Mouse (Mus musculus): ENCODE results near the gene Enpp3. TPM values are rescaled to one million over a fixed set of nuclear protein-coding genes. Genes with fewer than 3 reads are reported as not detected.

The Enpp3 gene
- total and polyA plus RNA-seq, 3 experiments, result 0.04 to 0.24 (median 0.08) TPM

- H3K27ac ChIP-seq (ENCODE audit: insufficient read depth, low read depth), result no peak overlapping the region
- no peak overlapping the region for H3K4me2 ChIP-seq (ENCODE audit: insufficient read depth, low read depth, poor library complexity, severe bottlenecking)
- H3K9me3 ChIP-seq (replicated peaks; ENCODE audit: low read length), result no peaks in the 10 kb centered on the region
- no peaks in the 10 kb centered on the region for H3K27me3 ChIP-seq (replicated peaks)
- dilution Hi-C loops (cut with MboI; ENCODE audit: extremely low pct_ligation_motif_present, extremely low pct_unique_long_range_greater_than_20kb, low sequenced_read_pairs) (no loop called here), in situ Hi-C loops (cut with MboI; ENCODE audit: low pct_ligation_motif_present, low pct_unique_long_range_greater_than_20kb, low sequenced_read_pairs) (loop anchor here (25.0 kb wide), 1 partner anchor 189 kb away; no protein-coding TSS in a partner anchor)
- H3K4me1 ChIP-seq (ENCODE audit: control insufficient read depth in 1 of 2, insufficient read depth in 2 of 2), result peaks cover 5 to 34% of the 10 kb centered on the region in 2 experiments; a peak in 3 of 4 replicates
- no peaks in the 10 kb centered on the region for H3K36me3 ChIP-seq (replicated peaks in 1 of 2; ENCODE audit: control insufficient read depth in 1 of 2, insufficient read depth in 1 of 2, low read length in 1 of 2)
- TF ChIP-seq NRF1 (IDR thresholded peaks at IDR 0.05; ENCODE audit: low read depth, low read length), result no peak
- TF ChIP-seq IRF4 (IDR thresholded peaks at IDR 0.05; ENCODE audit: low read depth, low read length), result no peak
- TF ChIP-seq ZKSCAN1 (IDR thresholded peaks at IDR 0.05; ENCODE audit: borderline replicate concordance, low read depth, low read length), result no peak
- no peak for TF ChIP-seq MAX (IDR thresholded peaks at IDR 0.05; ENCODE audit: low read length)
- TF ChIP-seq PAX5 (IDR thresholded peaks at IDR 0.05; ENCODE audit: low read length), result no peak
- no peak for TF ChIP-seq JUN (IDR thresholded peaks at IDR 0.05; ENCODE audit: insufficient read depth, low read depth, low read length)
- no peak for TF ChIP-seq POLR2A (IDR thresholded peaks at IDR 0.05; ENCODE audit: low read depth, low read length)
- no peak for TF ChIP-seq SMC3 (IDR thresholded peaks at IDR 0.05; ENCODE audit: low read depth, low read length)
- no peak for TF ChIP-seq MYC (IDR thresholded peaks at IDR 0.05; ENCODE audit: low read depth, low read length)
- TF ChIP-seq BHLHE40 (IDR thresholded peaks at IDR 0.05; ENCODE audit: low read depth, low read length), result no peak
- no peak for TF ChIP-seq ZMIZ1 (IDR thresholded peaks at IDR 0.05; ENCODE audit: low read depth, low read length)
- no peak for TF ChIP-seq MAZ (IDR thresholded peaks at IDR 0.05; ENCODE audit: low read depth, low read length)
- TF ChIP-seq TCF12 (IDR thresholded peaks at IDR 0.05; ENCODE audit: low read depth, low read length), result no peak
- no peak for TF ChIP-seq RAD21 (IDR thresholded peaks at IDR 0.05; ENCODE audit: low read depth, low read length)
- no peak for TF ChIP-seq UBTF (IDR thresholded peaks at IDR 0.05; ENCODE audit: low read depth, low read length)
- TF ChIP-seq JUND (conservative IDR thresholded peaks at IDR 0.05; ENCODE audit: low read depth, low read length), result no peak
- TF ChIP-seq CHD1 (IDR thresholded peaks at IDR 0.05; ENCODE audit: low read depth, low read length), result no peak
- TF ChIP-seq POLR2AphosphoS2 (IDR thresholded peaks at IDR 0.05; ENCODE audit: low read depth, low read length), result no peak
- no peak for TF ChIP-seq KAT2A (IDR thresholded peaks at IDR 0.05; ENCODE audit: insufficient replicate concordance, low read length)
- no peak for TF ChIP-seq HCFC1 (IDR thresholded peaks at IDR 0.05; ENCODE audit: low read depth, low read length)
- no peak overlapping the region for H3K9ac ChIP-seq (ENCODE audit: insufficient read depth, low read depth)
- no peaks in the 10 kb centered on the region; the same call in 1 of the 2 replicates for H3K79me2 ChIP-seq (replicated peaks; ENCODE audit: control insufficient read depth, extremely low read depth, insufficient read depth, poor library complexity, severe bottlenecking)
- H3K4me3 ChIP-seq (replicated peaks in 1 of 3; ENCODE audit: low read depth in 2 of 3, low read length in 2 of 3, poor library complexity in 1 of 3), result no peak overlapping the region
- no peak for DNase-seq (ENCODE audit: extremely low read depth)
These were observed 16.5 kb downstream of the Enpp3 start for GRCm38 (mm10) chr10:24826130-24826529.

GRCm38 (mm10) chr10:24825456-24826081 lies 17.1 kb downstream of the Enpp3 start:
- in situ Hi-C loops (cut with MboI; ENCODE audit: low pct_ligation_motif_present, low pct_unique_long_range_greater_than_20kb, low sequenced_read_pairs), result loop anchor here (25.0 kb wide), 1 partner anchor 188 kb away; no protein-coding TSS in a partner anchor
- Histone ChIP-seq H3K4me3 (replicated peaks in 1 of 3; ENCODE audit: low read depth in 2 of 3, low read length in 2 of 3, poor library complexity in 1 of 3) (no peak overlapping the region), H3K9me3 (replicated peaks; ENCODE audit: low read length) (no peaks in the 10 kb centered on the region), H3K4me2 (ENCODE audit: insufficient read depth, low read depth, poor library complexity, severe bottlenecking) (no peak overlapping the region), H3K9ac (ENCODE audit: insufficient read depth, low read depth) (no peak overlapping the region), H3K79me2 (replicated peaks; ENCODE audit: control insufficient read depth, extremely low read depth, insufficient read depth, poor library complexity, severe bottlenecking) (no peaks in the 10 kb centered on the region; the same call in 1 of the 2 replicates), H3K27ac (ENCODE audit: insufficient read depth, low read depth) (no peak overlapping the region), H3K4me1 (ENCODE audit: control insufficient read depth in 1 of 2, insufficient read depth in 2 of 2) (peaks cover 5 to 30% of the 10 kb centered on the region in 2 experiments; a peak in 3 of 4 replicates), H3K27me3 (replicated peaks) (no peaks in the 10 kb centered on the region), H3K36me3 (replicated peaks in 1 of 2; ENCODE audit: control insufficient read depth in 1 of 2, insufficient read depth in 1 of 2, low read length in 1 of 2) (no peaks in the 10 kb centered on the region)
- DNase-seq (ENCODE audit: extremely low read depth), result no peak
- TF ChIP-seq UBTF (IDR thresholded peaks at IDR 0.05; ENCODE audit: low read depth, low read length) (no peak), SIN3A (IDR thresholded peaks at IDR 0.05; ENCODE audit: low read length) (no peak), JUN (IDR thresholded peaks at IDR 0.05; ENCODE audit: insufficient read depth, low read depth, low read length) (no peak), ZMIZ1 (IDR thresholded peaks at IDR 0.05; ENCODE audit: low read depth, low read length) (no peak), MAZ (IDR thresholded peaks at IDR 0.05; ENCODE audit: low read depth, low read length) (no peak), MAFK (IDR thresholded peaks at IDR 0.05; ENCODE audit: insufficient replicate concordance, low read length) (no peak), KAT2A (IDR thresholded peaks at IDR 0.05; ENCODE audit: insufficient replicate concordance, low read length) (no peak), MEF2A (IDR thresholded peaks at IDR 0.05; ENCODE audit: borderline replicate concordance, low read depth, low read length) (no peak), ZNF384 (IDR thresholded peaks at IDR 0.05; ENCODE audit: low read depth, low read length) (no peak), MXI1 (IDR thresholded peaks at IDR 0.05; ENCODE audit: low read depth, low read length) (no peak), EP300 (IDR thresholded peaks at IDR 0.05; ENCODE audit: low read length) (no peak), TCF12 (IDR thresholded peaks at IDR 0.05; ENCODE audit: low read depth, low read length) (no peak), TBP (conservative IDR thresholded peaks at IDR 0.05; ENCODE audit: low read depth, low read length) (no peak), IRF4 (IDR thresholded peaks at IDR 0.05; ENCODE audit: low read depth, low read length) (no peak), POLR2AphosphoS2 (IDR thresholded peaks at IDR 0.05; ENCODE audit: low read depth, low read length) (no peak), PAX5 (IDR thresholded peaks at IDR 0.05; ENCODE audit: low read length) (no peak), BHLHE40 (IDR thresholded peaks at IDR 0.05; ENCODE audit: low read depth, low read length) (no peak), CTCF (conservative IDR thresholded peaks at IDR 0.05 in 1 of 2, IDR thresholded peaks at IDR 0.05 in 1 of 2; ENCODE audit: low read depth in 2 of 2, low read length in 2 of 2) (no peak), NELFE (IDR thresholded peaks at IDR 0.05; ENCODE audit: low read depth, low read length) (no peak)
- dilution Hi-C loops (cut with MboI; ENCODE audit: extremely low pct_ligation_motif_present, extremely low pct_unique_long_range_greater_than_20kb, low sequenced_read_pairs), result no loop called here
